Mouse (Mus musculus) CH12.LX (cell line): ENCODE measurements around the gene Tcea2. TPM values are rescaled to one million over a fixed set of nuclear protein-coding genes. Genes with fewer than 3 reads are reported as not detected.

ENCODE experiments used
- DNase-seq: peaks from one replicate; pipeline ENCODE4 v3.0.0-alpha.2; 2013; ENCODE audit errors: extremely low read depth
- H3K27ac ChIP-seq: 2 replicates; pipeline ENCODE4 v1.5.1; 2012; ENCODE audit warnings: low read depth, mild to moderate bottlenecking, control low read depth, moderate library complexity; ENCODE audit not compliant: insufficient read depth
- H3K27me3 ChIP-seq: replicated peaks from 2 replicates; pipeline ENCODE3; 2012; ENCODE audit warnings: inconsistent platforms
- H3K36me3 ChIP-seq, 2 experiments: replicated peaks in 1 of 2; 2 replicates each; pipeline versions ENCODE3 to v1.6.1; 2012; ENCODE audit warnings: inconsistent platforms in 1 of 2, low read length in 1 of 2, mild to moderate bottlenecking in 1 of 2, mixed read lengths in 1 of 2, moderate library complexity in 1 of 2; ENCODE audit not compliant: control insufficient read depth in 1 of 2, insufficient read depth in 1 of 2
- H3K4me1 ChIP-seq, 2 experiments: 2 replicates each; pipeline ENCODE4 v1.6.1; 2012; ENCODE audit warnings: inconsistent platforms in 1 of 2, moderate library complexity in 1 of 2; ENCODE audit not compliant: insufficient read depth in 2 of 2, control insufficient read depth in 1 of 2
- H3K4me2 ChIP-seq: 2 replicates; pipeline ENCODE4 v1.6.1; 2012; ENCODE audit warnings: low read depth, mild to moderate bottlenecking, control low read depth; ENCODE audit not compliant: poor library complexity, insufficient read depth, severe bottlenecking
- H3K4me3 ChIP-seq, 3 experiments: fragments of 150-350 bp in 1 of 3; sonication (generic) in 1 of 3; replicated peaks in 1 of 3; 2 replicates each; pipeline versions ENCODE3 to v1.5.1; 2011 to 2012; ENCODE audit warnings: low read depth in 2 of 3, low read length in 2 of 3, mild to moderate bottlenecking in 2 of 3, moderate library complexity in 2 of 3, control low read depth in 1 of 3, improper control_type of control experiment in 1 of 3, inconsistent platforms in 1 of 3, mixed read lengths in 1 of 3; ENCODE audit not compliant: poor library complexity in 1 of 3
- H3K79me2 ChIP-seq: replicated peaks from 2 replicates; pipeline ENCODE4 v1.6.1; 2012; ENCODE audit warnings: mild to moderate bottlenecking, moderate library complexity; ENCODE audit not compliant: control insufficient read depth, poor library complexity, insufficient read depth, severe bottlenecking; ENCODE audit errors: extremely low read depth
- H3K9ac ChIP-seq: 2 replicates; pipeline ENCODE4 v1.6.1; 2012; ENCODE audit warnings: low read depth, mild to moderate bottlenecking, control low read depth, moderate library complexity; ENCODE audit not compliant: insufficient read depth
- H3K9me3 ChIP-seq: replicated peaks from 2 replicates; pipeline ENCODE3; 2012; ENCODE audit warnings: low read length, inconsistent platforms, mixed read lengths
- BHLHE40 ChIP-seq: IDR thresholded peaks from 2 replicates; pipeline ENCODE4 v1.6.1; 2011; ENCODE audit warnings: mild to moderate bottlenecking, low read depth, low read length, improper control_type of control experiment
- CHD1 ChIP-seq: IDR thresholded peaks from 2 replicates; pipeline ENCODE4 v1.6.1; 2012; ENCODE audit warnings: low read depth, low read length, improper control_type of control experiment, inconsistent platforms
- CHD2 ChIP-seq: IDR thresholded peaks from 2 replicates; pipeline ENCODE4 v1.6.1; 2011; ENCODE audit warnings: low read length, improper control_type of control experiment
- E2F4 ChIP-seq: IDR thresholded peaks from 2 replicates; pipeline ENCODE4 v1.6.1; 2011; ENCODE audit warnings: low read depth, low read length, improper control_type of control experiment; ENCODE audit not compliant: insufficient replicate concordance
- ELF1 ChIP-seq: IDR thresholded peaks from 2 replicates; pipeline ENCODE4 v1.6.1; 2014; ENCODE audit warnings: low read depth, mild to moderate bottlenecking, inconsistent platforms, low read length, improper control_type of control experiment
- IRF4 ChIP-seq: IDR thresholded peaks from 2 replicates; pipeline ENCODE4 v1.6.1; 2014; ENCODE audit warnings: low read depth, mild to moderate bottlenecking, inconsistent platforms, low read length, improper control_type of control experiment
- JUN ChIP-seq: IDR thresholded peaks from 2 replicates; pipeline ENCODE4 v1.6.1; 2011; ENCODE audit warnings: low read depth, mild to moderate bottlenecking, low read length, improper control_type of control experiment, moderate library complexity; ENCODE audit not compliant: insufficient read depth
- KAT2A ChIP-seq: IDR thresholded peaks from 2 replicates; pipeline ENCODE4 v1.6.1; 2012; ENCODE audit warnings: low read length, improper control_type of control experiment, inconsistent platforms; ENCODE audit not compliant: insufficient replicate concordance
- MAX ChIP-seq: IDR thresholded peaks from 2 replicates; pipeline ENCODE4 v1.6.1; 2011; ENCODE audit warnings: low read length, improper control_type of control experiment
- MAZ ChIP-seq: IDR thresholded peaks from 2 replicates; pipeline ENCODE4 v1.6.1; 2012; ENCODE audit warnings: low read depth, mild to moderate bottlenecking, inconsistent platforms, low read length, improper control_type of control experiment, moderate library complexity
- MXI1 ChIP-seq: IDR thresholded peaks from 2 replicates; pipeline ENCODE4 v1.6.1; 2011; ENCODE audit warnings: mild to moderate bottlenecking, low read depth, low read length, improper control_type of control experiment
- NRF1 ChIP-seq: IDR thresholded peaks from 2 replicates; pipeline ENCODE4 v1.6.1; 2014; ENCODE audit warnings: low read depth, mild to moderate bottlenecking, inconsistent platforms, low read length, improper control_type of control experiment, moderate library complexity
- PAX5 ChIP-seq: IDR thresholded peaks from 2 replicates; pipeline ENCODE4 v1.6.1; 2012; ENCODE audit warnings: low read length, inconsistent platforms, mixed read lengths
- POLR2A ChIP-seq: IDR thresholded peaks from 2 replicates; pipeline ENCODE4 v1.6.1; 2011; ENCODE audit warnings: low read depth, mild to moderate bottlenecking, improper control_type of control experiment, low read length
- RAD21 ChIP-seq: IDR thresholded peaks from 2 replicates; pipeline ENCODE4 v1.6.1; 2011; ENCODE audit warnings: low read depth, mild to moderate bottlenecking, low read length, improper control_type of control experiment, moderate library complexity
- SIN3A ChIP-seq: IDR thresholded peaks from 2 replicates; pipeline ENCODE4 v1.6.1; 2012; ENCODE audit warnings: low read length, improper control_type of control experiment, inconsistent platforms
- UBTF ChIP-seq: IDR thresholded peaks from 2 replicates; pipeline ENCODE4 v1.6.1; 2012; ENCODE audit warnings: low read depth, mild to moderate bottlenecking, inconsistent platforms, low read length, improper control_type of control experiment, moderate library complexity
- ZC3H11A ChIP-seq: IDR thresholded peaks from 2 replicates; pipeline ENCODE4 v1.6.1; 2012; ENCODE audit warnings: low read depth, mild to moderate bottlenecking, inconsistent platforms, low read length, improper control_type of control experiment
- ZMIZ1 ChIP-seq: IDR thresholded peaks from 2 replicates; pipeline ENCODE4 v1.6.1; 2012; ENCODE audit warnings: low read depth, mild to moderate bottlenecking, inconsistent platforms, low read length, improper control_type of control experiment
- dilution Hi-C: fragments of 300-500 bp; cut with MboI; formaldehyde crosslinking; loops from 2 replicates; pipeline ENCODE4 v1.14.3; 2020; ENCODE audit warnings: low sequenced_read_pairs; ENCODE audit not compliant: extremely low pct_unique_long_range_greater_than_20kb, extremely low pct_ligation_motif_present
- in situ Hi-C: fragments of 300-500 bp; cut with MboI; formaldehyde crosslinking; loops from 3 replicates; pipeline ENCODE4 v1.14.3; 2019; ENCODE audit warnings: low sequenced_read_pairs, low pct_ligation_motif_present, low pct_unique_long_range_greater_than_20kb, mixed read lengths
- polyA plus RNA-seq: library from polyadenylated mRNA; unstranded; fragments of >175 nt; gene quantifications from 2 replicates; pipeline ENCODE4 v1.2.1, GENCODE M21; 2012; ENCODE audit warnings: low read depth; ENCODE audit not compliant: insufficient read length
- total RNA-seq, 2 experiments: library from RNA; depleted of rRNA; stranded (reverse); fragments of 300-350 nt in 1 of 2; fragments of >200 nt in 1 of 2; gene quantifications; 2 replicates each; pipeline ENCODE4 v1.2.3; 2012 to 2014

The Tcea2 gene
- total and polyA plus RNA-seq, 3 experiments = 8.8 to 14.4 (median 9.2) TPM

- Histone ChIP-seq H3K4me1 (peaks cover 2 to 5% of the 10 kb centered on the region in 2 experiments; a peak in 2 of 4 replicates), H3K4me3 (no peak within 1 kb of the TSS), H3K9me3 (peaks cover 7% of the 10 kb centered on the region), H3K27ac (no peak within 1 kb of the TSS), H3K79me2 (no peaks in the 10 kb centered on the region), H3K9ac (no peak within 1 kb of the TSS), H3K27me3 (peaks cover 9% of the 10 kb centered on the region), H3K4me2 (no peak within 1 kb of the TSS), H3K36me3 (no peaks in the 10 kb centered on the region)
- in situ Hi-C loops = no loop called here
- no peak for TF ChIP-seq JUN
- TF ChIP-seq CHD2 = no peak
- TF ChIP-seq POLR2A = no peak
- no peak for TF ChIP-seq BHLHE40
- no peak for TF ChIP-seq ZMIZ1
- no peak for TF ChIP-seq PAX5
- no peak for TF ChIP-seq NRF1
- TF ChIP-seq SIN3A = no peak
- no peak for TF ChIP-seq RAD21
- TF ChIP-seq IRF4 = no peak
- no peak for TF ChIP-seq ELF1
- TF ChIP-seq ZC3H11A = no peak
- no peak for TF ChIP-seq KAT2A
- TF ChIP-seq MAX = no peak
- no peak for TF ChIP-seq UBTF
- no peak for TF ChIP-seq CHD1
- TF ChIP-seq E2F4 = no peak
- no peak for TF ChIP-seq MXI1
- no peak for DNase-seq
- dilution Hi-C loops = no loop called here
Observed at GRCm38 (mm10) chr2:181671326-181671725, 8.8 kb upstream of the Tcea2 start, which contains the start of gene Sox18. Gene Sox18, minus strand, starts transcription at chr2:181671640.

GRCm38 (mm10) chr2:181671984-181672383 lies 8.1 kb upstream of the Tcea2 start:
- Histone ChIP-seq H3K79me2 (no peaks in the 10 kb centered on the region), H3K9ac (no peak overlapping the region), H3K9me3 (peaks cover 7% of the 10 kb centered on the region), H3K27me3 (peaks cover 9% of the 10 kb centered on the region), H3K4me1 (peaks cover 3 to 7% of the 10 kb centered on the region in 2 experiments; a peak in 3 of 4 replicates), H3K4me2 (no peak overlapping the region), H3K27ac (no peak overlapping the region), H3K36me3 (no peaks in the 10 kb centered on the region), H3K4me3 (no peak overlapping the region)
- DNase-seq = no peak
- TF ChIP-seq MXI1 (no peak), MAZ (no peak)
- dilution Hi-C loops = no loop called here
- in situ Hi-C loops = no loop called here
